Mouse (Mus musculus) telencephalon, adult 2 months (tissue): Measurements from ENCODE around the gene Gm20671.
"Not testable (repeated sequence)": the region's sequence is repeated elsewhere in the genome, so short reads cannot be mapped to it uniquely, and the experiment has no call there.

Experiments
- DNase-seq: peaks from one replicate; pipeline ENCODE4 v3.0.0-alpha.2; 2011; ENCODE audit warnings: low read depth, low spot score

The Gm20671 gene

DNA sequence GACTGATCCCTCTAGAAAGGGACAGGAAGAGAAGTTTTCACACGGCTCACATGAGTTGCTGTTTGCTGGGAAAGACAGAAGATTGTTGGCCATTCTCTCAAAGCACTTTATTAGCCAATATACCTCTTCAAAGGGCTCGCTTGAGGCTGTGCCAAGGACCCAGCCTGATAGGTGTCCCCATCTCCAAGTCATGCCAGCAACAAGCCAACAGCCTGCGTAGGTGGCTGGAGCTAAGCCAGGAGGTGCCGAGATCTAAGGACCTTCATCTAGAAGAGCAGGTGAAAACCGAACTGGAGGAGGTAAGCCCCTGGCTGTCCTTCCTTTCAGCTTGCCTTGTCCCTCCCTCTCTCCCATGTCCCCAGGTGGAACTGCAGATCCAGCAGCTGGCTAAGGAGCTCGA lies 91.1 kb downstream of the Gm20671 start:
- DNase-seq: no peak

DNA sequence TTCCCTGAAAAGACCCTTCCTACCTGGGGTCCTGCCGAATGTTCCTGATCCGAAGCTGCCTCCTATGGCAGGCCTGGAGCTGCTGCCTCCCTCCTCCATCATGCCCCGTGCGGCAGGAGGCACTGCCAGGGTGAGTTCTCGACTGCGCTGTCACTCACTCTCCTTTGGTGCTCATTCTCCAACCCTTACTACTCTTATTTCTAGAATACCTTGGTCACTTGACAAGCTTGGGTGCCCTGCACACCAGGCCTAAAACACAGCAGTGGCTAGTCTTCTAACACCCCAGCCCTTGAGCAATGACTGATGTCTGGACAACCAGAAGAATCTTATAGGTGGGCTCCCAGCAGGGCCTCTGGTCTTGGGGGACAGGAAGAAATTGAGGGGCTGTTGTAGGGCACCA lies 93.0 kb downstream of the Gm20671 start:
- DNase-seq: not testable (repeated sequence)

DNA sequence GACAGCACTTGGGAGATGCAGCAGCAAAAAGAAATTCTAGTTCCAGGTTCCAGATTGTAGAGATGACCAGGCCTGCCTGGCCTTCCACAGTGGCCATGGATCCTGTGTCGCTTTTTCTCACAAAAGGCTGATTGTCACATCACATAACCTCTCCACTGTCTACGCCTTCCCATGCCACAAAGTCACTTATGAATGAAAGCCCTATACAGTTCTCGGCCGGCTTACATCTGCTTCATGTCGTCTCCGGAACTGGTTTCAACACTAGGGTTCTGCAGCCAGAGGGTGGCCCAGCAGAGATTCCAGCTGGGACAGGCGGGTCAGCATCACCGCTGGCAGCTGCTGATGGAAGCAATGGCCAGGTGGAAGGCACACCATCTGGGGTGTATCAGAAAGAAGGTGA lies 98.1 kb downstream of the Gm20671 start:
- no peak for DNase-seq

DNA sequence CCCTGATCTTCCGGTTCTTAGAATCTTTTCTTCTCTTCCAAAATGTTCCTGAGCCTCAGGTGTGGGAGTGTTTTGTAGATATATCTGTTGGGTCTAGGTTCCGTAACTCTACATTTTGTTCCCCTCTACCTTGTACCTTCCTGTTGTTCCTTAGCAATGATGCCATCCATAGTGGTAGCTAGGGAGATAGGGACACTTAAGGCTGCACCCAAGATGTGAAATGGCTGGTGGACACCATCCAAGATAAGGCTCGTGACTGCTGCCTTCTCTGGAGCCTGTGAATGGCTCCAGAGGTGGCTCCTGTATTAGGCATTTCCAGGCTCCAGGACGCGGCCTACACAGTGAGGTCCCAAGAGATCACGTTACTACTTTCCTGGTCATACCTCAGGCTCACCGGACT lies 98.6 kb downstream of the Gm20671 start:
- no peak for DNase-seq

DNA sequence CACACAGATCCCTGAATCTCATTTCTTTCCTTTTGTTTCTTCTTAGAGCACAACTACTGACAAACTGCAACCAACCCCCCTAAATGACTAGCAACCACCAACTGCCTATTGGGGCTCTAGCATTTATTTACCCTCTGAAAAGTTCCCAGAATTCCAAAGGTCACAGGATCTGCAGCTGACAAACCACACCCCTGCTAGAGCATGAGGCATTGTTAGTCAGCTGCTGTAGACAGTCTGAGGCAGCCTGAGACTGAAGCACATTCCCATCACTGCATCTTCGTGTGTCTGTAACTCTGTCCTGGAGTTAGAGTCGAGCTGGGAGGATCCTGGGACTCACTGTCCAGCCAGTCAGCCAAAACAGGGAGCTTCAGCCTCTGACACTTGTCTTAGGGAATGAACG lies 101.5 kb downstream of the Gm20671 start:
- not testable (repeated sequence) for DNase-seq

DNA sequence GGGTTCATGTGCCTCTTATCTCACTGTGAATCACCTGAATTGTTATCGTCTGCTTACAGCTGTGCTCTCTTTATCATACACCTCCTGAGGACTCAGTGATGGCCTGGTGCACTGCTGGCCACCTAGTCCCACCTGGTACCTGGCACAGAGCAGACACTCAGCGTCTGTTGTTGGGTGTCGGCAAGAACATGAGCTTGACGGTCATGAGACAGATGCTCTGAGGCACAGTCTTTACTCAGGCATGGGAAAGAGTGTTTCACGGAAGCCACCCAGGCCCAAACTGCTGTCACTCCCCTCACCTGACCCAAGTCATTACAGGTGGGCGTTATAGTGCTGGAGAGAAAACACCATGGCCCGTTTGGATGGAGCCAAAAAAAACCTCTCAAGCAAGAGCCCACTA lies 102.9 kb downstream of the Gm20671 start:
- DNase-seq: no peak

DNA sequence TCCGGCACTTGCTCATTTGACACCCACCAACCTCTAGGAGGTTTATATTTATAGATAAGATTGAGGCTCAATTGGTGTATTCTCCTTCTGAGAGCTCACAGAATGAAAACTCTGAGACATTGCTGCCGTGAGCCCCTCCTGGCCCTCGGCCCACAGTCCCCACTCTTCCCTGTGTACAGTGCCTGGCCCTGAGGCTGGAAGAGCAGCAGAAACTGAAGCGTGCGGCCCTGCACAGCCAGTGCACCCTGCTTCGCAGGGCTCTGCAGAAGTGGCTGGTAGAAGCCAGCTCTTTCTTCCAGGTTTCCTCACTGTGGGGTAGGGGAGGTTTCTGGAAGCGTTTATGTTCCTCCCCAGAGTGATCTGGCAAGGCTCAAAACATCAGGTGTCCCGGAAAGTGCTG lies 104.2 kb downstream of the Gm20671 start:
- not testable (repeated sequence) for DNase-seq

DNA sequence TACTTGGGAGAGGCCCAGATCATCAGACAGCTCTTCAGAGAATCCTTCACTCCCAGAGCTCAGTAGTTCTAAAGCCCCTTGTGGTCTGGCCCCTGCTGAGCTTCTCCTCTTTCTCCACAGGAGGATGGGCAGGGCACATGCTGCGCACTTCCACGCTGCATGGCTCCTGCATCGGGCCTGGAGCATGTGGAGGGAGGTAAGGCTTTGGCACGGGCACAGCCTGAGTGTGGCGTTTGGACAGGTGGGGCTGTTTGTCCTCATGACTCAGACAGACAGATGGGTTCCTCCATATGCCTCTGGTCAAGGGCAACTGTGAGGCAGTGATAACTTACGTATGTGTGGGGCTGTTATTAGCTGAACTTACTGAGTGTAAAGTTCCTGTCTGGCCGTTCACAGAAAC lies 104.6 kb downstream of the Gm20671 start:
- DNase-seq: no peak

DNA sequence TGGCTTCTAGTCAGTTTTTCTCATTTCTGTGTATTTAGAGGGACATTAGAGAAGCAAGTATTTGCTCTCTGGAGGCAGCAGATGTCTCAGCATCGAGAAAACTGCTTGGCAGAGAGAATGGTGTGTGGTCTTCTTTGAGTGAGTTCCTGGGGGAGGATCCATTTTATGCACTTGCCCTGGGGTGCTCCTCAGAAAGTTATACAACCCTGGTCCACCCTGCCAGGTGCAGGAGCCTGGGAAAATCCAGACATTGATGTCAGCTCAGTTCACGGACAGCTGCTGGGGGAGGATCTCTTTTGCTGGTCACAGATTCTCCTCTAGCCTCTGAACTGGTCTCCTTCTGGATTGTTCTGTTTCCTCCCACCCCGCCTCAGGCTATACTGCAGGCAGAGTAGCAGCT lies 105.6 kb downstream of the Gm20671 start:
- DNase-seq: no peak

DNA sequence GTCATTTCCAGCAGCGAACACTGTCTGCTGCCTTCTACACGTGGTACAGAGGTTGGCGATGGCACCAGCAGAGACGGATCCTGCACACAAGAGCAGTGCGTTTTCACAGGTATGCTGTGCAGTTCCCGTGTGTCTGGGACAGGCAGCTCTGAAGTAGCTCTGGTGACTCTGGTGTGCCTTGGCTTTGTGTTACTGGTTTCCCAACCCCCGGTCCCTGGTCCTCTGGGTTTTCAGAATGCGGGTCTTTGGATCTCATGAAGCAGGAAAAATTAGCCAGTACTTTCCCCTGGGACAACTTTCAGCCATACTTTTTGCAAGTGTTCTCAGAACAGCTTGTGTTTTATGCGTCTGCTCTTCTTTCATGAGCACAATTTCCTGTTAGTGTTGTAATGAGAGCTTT lies 106.5 kb downstream of the Gm20671 start:
- DNase-seq: no peak

DNA sequence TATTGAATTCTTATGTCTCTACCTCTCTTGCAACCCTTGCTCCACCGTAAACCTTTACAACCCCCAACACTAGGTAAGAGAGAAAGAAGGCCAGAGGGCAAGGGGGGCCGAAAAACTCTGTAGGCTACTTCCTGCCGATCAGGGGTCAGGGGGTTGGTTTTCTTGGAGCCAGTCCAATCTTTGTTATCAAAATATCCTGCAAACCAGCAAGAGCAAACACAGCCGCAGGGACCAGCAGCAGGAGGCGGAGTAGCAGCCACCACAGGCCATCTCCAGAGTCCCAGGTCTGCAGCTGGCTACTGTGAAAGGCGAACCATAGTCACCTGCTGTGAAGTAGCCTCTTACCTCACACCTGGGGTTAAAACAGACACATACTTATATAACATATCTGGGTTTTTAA lies 108.0 kb downstream of the Gm20671 start:
- DNase-seq: no peak

DNA sequence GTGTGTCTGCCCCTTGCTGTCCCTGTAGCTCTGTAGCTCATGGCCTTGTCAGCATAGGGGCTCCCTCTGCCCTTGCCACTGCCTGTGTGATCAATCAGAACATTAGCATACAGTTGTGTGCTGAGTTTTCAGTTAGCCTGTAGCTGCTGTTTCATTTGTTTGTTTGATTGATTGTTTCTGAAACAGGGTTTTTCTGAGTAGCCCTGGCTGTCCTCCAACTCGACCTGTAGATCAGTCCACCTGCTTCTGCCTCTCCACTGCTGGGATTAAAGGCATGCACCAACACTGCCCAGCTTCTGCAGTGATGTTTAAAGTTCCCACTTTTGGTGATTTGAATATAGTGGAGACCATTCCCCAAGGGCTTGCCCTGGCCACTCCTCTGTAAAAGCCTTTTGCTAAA lies 109.2 kb downstream of the Gm20671 start:
- no peak for DNase-seq

DNA sequence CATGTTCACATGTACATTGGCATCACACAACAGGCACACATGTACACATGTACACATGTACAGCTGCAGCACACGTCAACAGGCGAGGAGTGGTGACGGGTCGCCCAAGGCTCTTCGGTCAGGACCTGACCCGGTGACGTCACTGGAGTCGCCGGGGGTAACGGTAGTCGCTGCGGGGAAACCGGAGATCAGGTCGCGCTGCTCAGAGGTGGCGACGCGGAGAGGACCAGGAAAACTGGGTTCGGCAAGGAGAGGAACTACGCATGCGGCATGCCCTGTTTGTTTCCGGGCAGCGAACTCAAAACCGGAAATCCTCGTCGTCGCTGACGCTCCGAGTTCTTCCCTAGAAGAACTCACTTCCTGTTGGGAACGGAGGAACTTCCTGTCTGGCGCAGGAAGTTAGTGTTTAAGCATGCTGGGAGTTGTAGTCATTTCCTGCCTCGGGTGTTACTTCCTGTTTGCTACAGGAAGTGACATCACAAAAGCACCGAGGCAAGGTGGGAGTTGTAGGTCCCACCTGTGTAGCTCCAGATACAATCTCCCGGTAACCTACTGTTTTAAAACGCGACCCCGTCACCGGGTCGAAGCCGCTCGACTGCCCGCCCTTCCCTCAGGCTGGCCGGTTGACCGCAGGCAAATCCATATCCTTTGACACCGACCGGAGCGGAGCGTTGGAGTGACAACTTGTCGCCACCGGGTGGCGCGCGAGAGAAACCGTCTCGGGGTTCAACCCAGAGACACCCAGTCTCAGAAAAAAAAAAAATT lies 113.0 kb downstream of the Gm20671 start:
- peak; percentile 100 for DNase-seq

DNA sequence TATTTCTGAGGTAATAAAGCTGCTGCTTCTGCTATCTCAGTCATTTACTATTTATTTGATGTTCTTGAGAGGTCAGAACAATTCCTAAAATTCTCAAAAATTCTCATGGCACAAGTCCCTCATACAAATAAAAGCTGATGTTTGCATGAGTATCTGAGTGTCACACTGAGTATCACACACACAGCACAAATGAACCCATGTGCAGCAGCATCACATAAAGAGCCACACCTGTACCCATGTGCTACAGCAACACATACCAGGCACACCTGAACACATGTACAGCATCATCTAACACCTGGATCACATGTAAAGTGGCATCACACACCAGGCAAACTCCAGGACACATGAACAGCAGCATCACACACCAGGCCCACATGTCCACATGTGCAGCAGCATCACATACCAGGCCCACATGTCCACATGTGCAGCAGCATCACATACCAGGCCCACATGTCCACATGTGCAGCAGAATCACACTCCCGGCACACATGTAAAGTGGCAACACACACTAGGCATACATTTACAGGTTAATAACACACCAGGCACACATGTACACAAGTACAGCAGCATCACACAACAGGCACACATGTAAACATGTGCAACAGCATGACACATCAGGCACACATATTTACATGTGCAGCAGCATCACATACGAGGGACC lies 113.7 kb downstream of the Gm20671 start:
- DNase-seq: no peak

DNA sequence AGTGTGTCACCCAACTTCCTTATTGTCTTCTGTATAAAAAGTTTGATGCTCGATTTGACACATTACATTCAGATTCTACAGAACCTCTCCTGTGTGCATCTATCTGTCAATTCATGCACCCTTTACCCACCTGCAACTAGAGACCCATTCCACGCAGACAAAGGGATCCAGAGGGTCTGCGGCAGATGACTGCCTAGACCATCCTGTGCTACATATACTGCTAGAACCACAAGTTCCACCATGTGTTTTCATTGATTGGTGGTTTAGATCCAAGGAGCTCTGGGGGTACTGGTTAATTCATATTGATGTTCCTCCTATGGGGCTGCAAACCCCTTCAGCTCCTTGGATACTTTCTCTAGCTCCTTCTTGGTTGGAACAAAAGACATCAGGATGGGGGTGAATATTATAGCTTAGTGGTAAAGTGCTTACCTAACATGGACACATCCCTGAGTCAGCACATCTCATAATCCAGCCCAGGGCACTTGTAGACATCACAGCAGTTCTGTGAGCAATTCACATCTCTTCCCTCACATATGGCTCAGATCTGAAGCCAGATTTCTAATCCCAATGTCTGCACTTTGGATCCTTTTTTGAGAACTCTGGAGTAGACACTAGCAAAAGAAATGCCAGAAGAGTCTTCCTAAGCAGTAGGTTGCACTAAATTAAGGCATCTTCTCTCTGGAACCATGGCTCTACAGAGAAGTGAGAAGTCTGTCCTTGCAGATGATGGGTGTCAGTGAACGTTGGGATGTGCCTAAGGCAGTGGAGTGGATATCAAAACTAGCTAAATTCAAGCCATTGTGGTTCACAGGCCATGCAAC lies 114.5 kb downstream of the Gm20671 start:
- no peak for DNase-seq

DNA sequence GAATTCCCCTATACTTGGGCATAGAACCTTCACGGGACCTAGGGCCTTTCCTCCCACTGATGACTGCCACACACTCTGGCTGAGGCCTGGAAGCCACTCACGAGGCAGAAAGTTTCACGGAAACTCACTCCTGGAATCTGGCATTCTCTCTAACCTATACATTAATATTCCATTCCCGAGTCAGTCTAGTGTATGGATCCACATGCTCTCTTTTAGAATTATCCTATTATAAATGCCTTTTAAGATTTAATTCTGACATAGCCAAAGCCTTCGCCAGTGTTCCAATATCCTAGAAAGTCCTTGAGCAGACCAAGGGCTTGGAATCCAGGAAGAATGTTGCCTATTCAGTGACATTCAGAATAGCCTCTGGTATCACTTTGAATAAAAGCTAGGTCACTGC lies 115.4 kb downstream of the Gm20671 start:
- no peak for DNase-seq

DNA sequence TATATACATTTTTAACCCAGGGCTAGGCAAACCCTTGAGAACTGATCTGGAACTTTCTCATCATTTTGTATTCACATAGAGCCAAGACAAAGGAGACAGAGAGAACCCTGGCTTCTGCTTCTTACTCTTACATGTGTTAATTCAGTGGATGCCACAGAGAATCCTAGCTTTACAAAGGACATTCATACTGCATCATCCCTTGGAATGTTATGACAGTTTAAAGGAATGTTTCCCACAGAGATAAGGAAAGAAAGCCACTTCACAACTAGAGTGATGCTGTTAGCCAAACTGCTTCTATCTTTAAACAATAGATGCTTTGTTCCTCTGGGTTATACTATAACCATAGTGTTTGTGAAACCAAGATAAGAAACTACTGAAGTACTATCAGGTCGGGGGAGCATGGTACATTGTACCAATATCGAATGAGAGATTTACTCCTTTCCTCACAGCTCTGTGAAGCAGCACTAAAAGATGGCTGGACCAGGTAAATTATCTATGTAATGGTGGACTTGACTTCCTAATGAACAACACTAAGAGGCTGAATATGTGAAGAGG lies 120.6 kb downstream of the Gm20671 start:
- DNase-seq: no peak

DNA sequence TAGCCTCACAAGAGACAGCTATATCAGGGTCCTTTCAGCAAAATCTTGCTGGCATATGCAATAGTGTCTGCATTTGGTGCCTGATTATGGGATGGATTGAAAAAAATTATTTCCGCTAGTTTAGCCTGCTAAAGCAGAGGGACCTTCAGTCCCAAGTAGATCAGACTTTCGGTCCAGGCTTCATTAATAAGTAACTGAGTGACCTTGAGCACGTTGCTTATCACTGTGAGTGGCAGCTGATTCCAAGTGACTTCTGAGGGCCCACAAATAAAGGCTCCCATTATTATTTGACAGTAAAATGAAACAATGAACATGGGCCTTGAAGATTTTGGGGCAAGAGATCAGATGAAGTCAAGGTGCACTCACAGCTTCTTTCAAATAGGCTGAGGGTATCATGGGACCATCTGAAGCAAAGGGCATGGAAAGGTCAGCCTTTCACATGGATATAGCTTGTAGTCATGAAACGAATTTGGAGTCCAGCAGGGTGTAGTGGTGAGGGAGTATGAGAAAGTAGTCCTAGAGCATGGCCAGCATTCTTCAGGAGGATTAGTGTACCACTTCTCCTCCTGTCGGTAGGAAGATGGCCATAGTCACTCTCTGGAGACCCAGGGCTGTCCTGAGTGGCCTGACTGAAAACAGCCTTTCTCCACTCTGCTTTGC lies 129.6 kb downstream of the Gm20671 start:
- DNase-seq: no peak

DNA sequence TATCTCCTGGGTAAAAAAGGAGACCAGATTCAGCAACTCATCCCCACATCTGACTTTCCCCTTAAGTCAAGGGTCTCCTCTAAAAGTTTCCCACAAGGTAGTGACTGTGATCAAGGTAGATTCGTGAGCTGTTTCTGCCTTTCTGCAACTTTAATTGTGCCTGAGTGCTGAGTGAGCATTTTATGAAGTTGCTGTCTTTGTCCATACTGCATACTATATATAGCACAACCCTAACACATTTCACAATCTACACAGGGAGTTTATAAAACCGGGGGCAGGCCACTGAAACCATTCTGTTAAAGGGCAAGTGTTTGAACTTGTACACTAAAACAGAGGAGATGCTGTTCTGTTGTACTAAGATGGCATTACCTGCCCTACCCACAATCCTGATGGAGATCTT lies 133.5 kb downstream of the Gm20671 start:
- no peak for DNase-seq
